Mouse (Mus musculus): Measurements from ENCODE around the gene Dysf. TPM values are rescaled to one million over a fixed set of nuclear protein-coding genes. Genes with fewer than 3 reads are reported as not detected.

Gene Dysf
- polyA plus RNA-seq, 1 experiment from 2014 or later: 15.3 TPM

DNA sequence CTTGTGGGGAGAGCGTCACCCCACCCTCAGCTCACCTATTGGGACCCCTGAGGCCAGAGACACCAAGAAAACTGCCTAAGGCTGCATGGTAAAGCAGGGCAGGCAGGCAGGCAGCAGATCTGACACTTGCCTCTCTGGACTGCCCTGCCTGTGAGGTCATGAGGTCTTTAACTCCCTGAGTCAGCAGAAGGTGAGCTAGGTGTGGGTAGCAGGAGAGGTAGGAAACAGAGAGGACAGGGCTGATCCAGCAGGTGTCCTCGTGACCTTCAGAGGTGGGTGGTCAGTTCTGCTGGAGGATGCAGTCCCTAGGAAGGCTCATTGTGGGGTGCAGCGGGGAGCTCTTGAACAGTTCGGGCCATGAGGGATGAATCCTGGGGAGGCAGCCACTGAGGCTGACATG, 219.8 kb downstream of the Dysf start:
- no peak overlapping the region for H3K27ac ChIP-seq
- peaks cover 17% of the 10 kb centered on the region for H3K4me1 ChIP-seq
- H3K9ac ChIP-seq: no peak overlapping the region
- no peak overlapping the region for H3K4me3 ChIP-seq (replicated peaks)
- no peaks in the 10 kb centered on the region for H3K36me3 ChIP-seq
- H3K4me2 ChIP-seq: no peak overlapping the region
- no peak for ATAC-seq (replicated peaks; ENCODE audit: low FRiP score)
- 90% methylated on average over 4 of the region's 4 CpGs for WGBS
- H3K27me3 ChIP-seq: peaks cover 3% of the 10 kb centered on the region; the same call in 1 of the 2 replicates
- H3K9me3 ChIP-seq (replicated peaks): no peaks in the 10 kb centered on the region

GRCm38 (mm10) chr6:84228786-84229185, 220.4 kb downstream of the Dysf start:
- no peak for ATAC-seq (replicated peaks; ENCODE audit: low FRiP score)

GRCm38 (mm10) chr6:84229739-84230138, 221.3 kb downstream of the Dysf start:
- Histone ChIP-seq H3K4me2 (no peak overlapping the region), H3K9me3 (replicated peaks) (no peaks in the 10 kb centered on the region), H3K27me3 (peaks cover 3% of the 10 kb centered on the region; the same call in 1 of the 2 replicates), H3K9ac (no peak overlapping the region), H3K4me3 (replicated peaks) (no peak overlapping the region), H3K4me1 (peaks cover 17% of the 10 kb centered on the region), H3K36me3 (no peaks in the 10 kb centered on the region), H3K27ac (no peak overlapping the region)
- peak; percentile 50; the same call in 1 of the 2 replicates for ATAC-seq (replicated peaks; ENCODE audit: low FRiP score)
- 53% methylated on average over 7 of the region's 7 CpGs for WGBS

More at GRCm38 (mm10) chr6:84228786-84229185, 220.4 kb downstream of the Dysf start:
- H3K36me3 ChIP-seq: no peaks in the 10 kb centered on the region
- no peak overlapping the region for H3K9ac ChIP-seq
- no peak overlapping the region for H3K4me3 ChIP-seq (replicated peaks)
- no peak overlapping the region for H3K27ac ChIP-seq
- H3K4me2 ChIP-seq: no peak overlapping the region
- H3K27me3 ChIP-seq: peaks cover 3% of the 10 kb centered on the region; the same call in 1 of the 2 replicates
- H3K4me1 ChIP-seq: peaks cover 17% of the 10 kb centered on the region
- 42% methylated on average over 5 of the region's 5 CpGs for WGBS
- H3K9me3 ChIP-seq (replicated peaks): no peaks in the 10 kb centered on the region

GRCm38 (mm10) chr6:84231108-84231507, 222.7 kb downstream of the Dysf start:
- Histone ChIP-seq H3K4me3 (replicated peaks) (no peak overlapping the region), H3K4me1 (peaks cover 17% of the 10 kb centered on the region), H3K36me3 (no peaks in the 10 kb centered on the region), H3K4me2 (no peak overlapping the region), H3K9ac (no peak overlapping the region), H3K9me3 (replicated peaks) (no peaks in the 10 kb centered on the region), H3K27ac (no peak overlapping the region), H3K27me3 (peaks cover 3% of the 10 kb centered on the region; the same call in 1 of the 2 replicates)
- ATAC-seq (replicated peaks; ENCODE audit: low FRiP score): no peak
- WGBS: 63% methylated on average over 7 of the region's 7 CpGs

GRCm38 (mm10) chr6:84232063-84232760, 223.8 kb downstream of the Dysf start:
- no peak overlapping the region for H3K27ac ChIP-seq
- H3K4me1 ChIP-seq: peaks cover 17% of the 10 kb centered on the region
- peaks cover 3% of the 10 kb centered on the region; the same call in 1 of the 2 replicates for H3K27me3 ChIP-seq
- 38% methylated on average over 8 of the region's 8 CpGs for WGBS
- no peaks in the 10 kb centered on the region for H3K36me3 ChIP-seq
- no peak overlapping the region for H3K4me2 ChIP-seq
- no peaks in the 10 kb centered on the region for H3K9me3 ChIP-seq (replicated peaks)
- peak; percentile 46; the same call in 1 of the 2 replicates for ATAC-seq (replicated peaks; ENCODE audit: low FRiP score)
- H3K4me3 ChIP-seq (replicated peaks): no peak overlapping the region
- no peak overlapping the region for H3K9ac ChIP-seq

GRCm38 (mm10) chr6:84233783-84234182, 225.4 kb downstream of the Dysf start:
- H3K27ac ChIP-seq: no peak overlapping the region
- H3K36me3 ChIP-seq: no peaks in the 10 kb centered on the region
- H3K4me2 ChIP-seq: no peak overlapping the region
- ATAC-seq (replicated peaks; ENCODE audit: low FRiP score): no peak
- H3K27me3 ChIP-seq: peaks cover 3% of the 10 kb centered on the region; the same call in 1 of the 2 replicates
- no peak overlapping the region for H3K9ac ChIP-seq
- no peak overlapping the region for H3K4me3 ChIP-seq (replicated peaks)
- no peaks in the 10 kb centered on the region for H3K9me3 ChIP-seq (replicated peaks)
- H3K4me1 ChIP-seq: peaks cover 15% of the 10 kb centered on the region
- WGBS: 57% methylated on average over 6 of the region's 6 CpGs

DNA sequence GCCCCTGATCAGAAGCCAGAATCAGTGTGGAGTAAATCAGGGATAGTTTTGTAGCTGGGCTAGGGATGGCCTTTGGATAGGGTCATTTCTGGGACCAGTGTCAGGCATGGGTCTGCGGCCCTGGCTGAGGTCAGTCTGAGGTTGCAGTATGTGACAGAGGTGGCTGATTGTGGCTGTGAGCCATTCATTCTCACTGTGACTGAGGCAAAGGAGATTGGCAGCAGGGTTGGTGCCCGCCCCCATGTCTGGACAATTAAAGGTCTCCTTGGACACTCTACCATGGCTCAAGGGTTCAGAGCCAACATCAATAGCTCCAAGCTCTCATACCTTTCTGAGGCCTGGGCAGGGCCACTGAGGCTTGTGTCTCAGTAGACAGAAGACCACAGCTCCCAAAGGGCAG, 227.0 kb downstream of the Dysf start:
- H3K9me3 ChIP-seq (replicated peaks): no peaks in the 10 kb centered on the region
- no peak overlapping the region for H3K27ac ChIP-seq
- H3K4me2 ChIP-seq: no peak overlapping the region
- H3K27me3 ChIP-seq: peaks cover 3% of the 10 kb centered on the region; the same call in 1 of the 2 replicates
- peaks cover 4% of the 10 kb centered on the region; the same call in 1 of the 2 replicates for H3K4me1 ChIP-seq
- 92% methylated on average over 2 of the region's 2 CpGs for WGBS
- H3K4me3 ChIP-seq (replicated peaks): no peak overlapping the region
- H3K36me3 ChIP-seq: no peaks in the 10 kb centered on the region
- no peak for ATAC-seq (replicated peaks; ENCODE audit: low FRiP score)
- H3K9ac ChIP-seq: no peak overlapping the region

DNA sequence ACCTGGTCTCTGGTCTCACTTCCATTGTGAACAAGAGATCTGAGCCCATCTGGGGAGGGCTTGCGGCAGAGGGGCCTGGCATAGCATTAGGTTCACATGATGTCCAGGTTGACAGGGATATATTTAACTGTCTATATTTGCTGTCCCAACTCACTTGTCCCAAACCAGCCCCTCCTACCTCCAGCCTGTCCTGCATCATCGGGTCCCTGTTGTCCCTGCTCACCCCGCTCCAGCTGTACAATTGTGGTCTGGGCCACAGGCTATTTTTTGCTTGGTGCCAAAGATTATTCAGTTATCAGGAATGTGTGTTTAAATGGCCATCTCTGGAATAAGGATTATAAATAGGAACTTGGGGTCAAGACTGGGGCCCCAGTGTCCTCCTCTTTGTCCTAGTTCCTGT, 235.0 kb downstream of the Dysf start:
- H3K4me2 ChIP-seq: no peak overlapping the region
- ATAC-seq (replicated peaks; ENCODE audit: low FRiP score): no peak
- WGBS: 86% methylated on average over 3 of the region's 3 CpGs
- H3K9me3 ChIP-seq (replicated peaks): no peaks in the 10 kb centered on the region
- H3K27me3 ChIP-seq: no peaks in the 10 kb centered on the region
- H3K36me3 ChIP-seq: no peaks in the 10 kb centered on the region
- H3K27ac ChIP-seq: no peak overlapping the region
- H3K9ac ChIP-seq: no peak overlapping the region
- no peaks in the 10 kb centered on the region for H3K4me1 ChIP-seq
- H3K4me3 ChIP-seq (replicated peaks): no peak overlapping the region

DNA sequence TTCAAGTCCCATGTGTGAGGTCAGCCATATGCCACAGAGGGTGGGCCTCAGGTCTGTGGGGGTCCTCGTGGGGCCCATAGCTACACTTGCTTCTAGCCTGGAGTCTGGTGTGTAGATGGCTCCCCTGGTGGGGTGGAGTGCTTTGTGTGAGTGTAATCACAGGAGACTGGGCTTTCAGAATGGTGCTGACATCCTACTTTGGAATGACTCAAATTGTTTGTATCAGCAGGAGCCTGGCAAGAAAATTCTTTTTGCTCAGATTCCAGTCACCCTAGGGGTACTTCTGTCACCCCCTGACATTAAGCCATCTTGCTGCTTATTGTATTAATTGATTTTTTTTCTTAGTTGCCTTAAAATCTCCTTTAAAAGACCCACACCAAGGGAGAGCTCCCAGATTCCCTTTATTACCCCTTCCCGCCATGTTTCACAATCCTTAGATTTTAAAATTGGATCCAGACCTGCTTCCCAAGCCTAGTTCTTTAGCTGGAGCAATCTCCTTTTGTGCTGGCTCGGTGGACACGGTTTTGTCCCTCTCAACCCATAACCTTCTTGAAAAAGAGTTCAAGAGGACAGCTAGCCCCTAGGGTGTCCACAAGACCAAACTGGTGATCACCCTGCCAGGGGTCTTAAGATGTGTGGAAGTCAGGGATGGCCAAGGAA, 237.8 kb downstream of the Dysf start:
- ATAC-seq (replicated peaks; ENCODE audit: low FRiP score): no peak
- H3K4me3 ChIP-seq (replicated peaks): no peak overlapping the region
- WGBS: 80% methylated on average over 4 of the region's 4 CpGs

DNA sequence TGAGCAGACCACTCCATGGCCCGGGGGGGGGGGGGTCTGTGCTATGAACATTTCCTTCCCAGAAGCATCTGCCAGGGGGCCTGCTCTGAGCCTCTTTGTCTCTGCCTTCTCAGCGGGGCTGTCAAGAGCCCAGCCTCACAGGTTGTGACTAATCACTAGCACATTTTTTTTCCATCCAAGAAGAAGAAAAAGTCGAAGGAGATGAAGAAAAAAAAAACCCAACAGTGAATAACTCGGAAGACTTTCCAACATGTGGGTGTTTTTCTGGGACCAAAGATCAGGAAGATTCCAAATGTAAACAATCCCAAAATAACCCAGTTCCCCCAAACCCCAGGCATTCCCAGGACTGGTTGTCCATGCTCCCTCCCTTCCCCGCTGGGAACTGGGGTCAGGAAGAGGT, 238.6 kb downstream of the Dysf start:
- H3K4me2 ChIP-seq: no peak overlapping the region
- ATAC-seq (replicated peaks; ENCODE audit: low FRiP score): no peak
- no peaks in the 10 kb centered on the region for H3K27me3 ChIP-seq
- H3K9ac ChIP-seq: no peak overlapping the region
- H3K4me1 ChIP-seq: no peaks in the 10 kb centered on the region
- 61% methylated on average over 5 of the region's 5 CpGs for WGBS
- H3K4me3 ChIP-seq (replicated peaks): no peak overlapping the region
- H3K27ac ChIP-seq: no peak overlapping the region
- H3K36me3 ChIP-seq: no peaks in the 10 kb centered on the region
- H3K9me3 ChIP-seq (replicated peaks): no peaks in the 10 kb centered on the region

More for the DNA sequence above, 237.8 kb downstream of the Dysf start:
- no peak overlapping the region for H3K4me2 ChIP-seq
- H3K9ac ChIP-seq: no peak overlapping the region
- no peaks in the 10 kb centered on the region for H3K9me3 ChIP-seq (replicated peaks)
- H3K36me3 ChIP-seq: no peaks in the 10 kb centered on the region
- no peak overlapping the region for H3K27ac ChIP-seq
- no peaks in the 10 kb centered on the region for H3K4me1 ChIP-seq
- no peaks in the 10 kb centered on the region for H3K27me3 ChIP-seq

Measured in kidney, embryonic 15.5 days (tissue).